8 mouse cellular contexts compared by ENCODE assay signal in genomic region chr2:117250001-117250510, GRCm38 (mm10). TPM values are rescaled to one million over a fixed set of nuclear protein-coding genes. Genes with fewer than 3 reads are reported as not detected.
DNase-seq lines count a peak whose midpoint lies in the region; ATAC-seq and TF ChIP-seq lines count a peak whose summit lies in the region.

No protein-coding gene starts in this region.

- H3K4me2 ChIP-seq in embryonic facial prominence, embryonic 15.5 days (replicated peaks): peak overlapping the region; percentile 73
- peak overlapping the region; percentile 92 for H3K4me2 ChIP-seq in hindbrain, postnatal 0 days (ENCODE audit: low read depth, low read length)
- peak overlapping the region; percentile 51 for H3K4me2 ChIP-seq in midbrain, embryonic 11.5 days

- peak overlapping the region; percentile 95 for H3K9ac ChIP-seq in embryonic facial prominence, embryonic 15.5 days
- peak overlapping the region; percentile 78 for H3K9ac ChIP-seq in hindbrain, postnatal 0 days (replicated peaks; ENCODE audit: low read length)
- H3K9ac ChIP-seq in midbrain, embryonic 11.5 days (ENCODE audit: low read length): peak overlapping the region; percentile 97

- WGBS in embryonic facial prominence, embryonic 15.5 days: under 1% methylated on average over 23 of the region's 24 CpGs
- 0% methylated on average over 24 of the region's 24 CpGs for WGBS in hindbrain, postnatal 0 days
- WGBS in midbrain, embryonic 11.5 days: under 1% methylated on average over 24 of the region's 24 CpGs

- no peak for TF ChIP-seq CTCF in E14TG2a.4 (conservative IDR thresholded peaks at IDR 0.05; ENCODE audit: low read length)
- TF ChIP-seq CTCF in hindbrain, postnatal 0 days (IDR thresholded peaks at IDR 0.05; ENCODE audit: low read depth): 0 out of 2 replicates have a peak, but pooled peaks have one; percentile 13

- no peaks in the 10 kb centered on the region for H3K27me3 ChIP-seq in E14TG2a.4 (ENCODE audit: insufficient read depth, low read length)
- H3K27me3 ChIP-seq in embryonic facial prominence, embryonic 15.5 days: no peaks in the 10 kb centered on the region
- H3K27me3 ChIP-seq in hindbrain, postnatal 0 days (ENCODE audit: insufficient read depth, low read length): no peaks in the 10 kb centered on the region
- no peaks in the 10 kb centered on the region for H3K27me3 ChIP-seq in midbrain, embryonic 11.5 days (ENCODE audit: control insufficient read depth, insufficient read depth, low read length)

- 0 out of 2 replicates have a peak, but pooled peaks cover 4% of the 10 kb centered on the region for H3K36me3 ChIP-seq in E14TG2a.4 (ENCODE audit: insufficient read depth, low read length)
- no peaks in the 10 kb centered on the region for H3K36me3 ChIP-seq in embryonic facial prominence, embryonic 15.5 days
- no peaks in the 10 kb centered on the region for H3K36me3 ChIP-seq in hindbrain, postnatal 0 days (ENCODE audit: insufficient read depth, low read length)
- no peaks in the 10 kb centered on the region for H3K36me3 ChIP-seq in midbrain, embryonic 11.5 days (ENCODE audit: control insufficient read depth, insufficient read depth, low read length)

- H3K9me3 ChIP-seq in E14TG2a.4 (ENCODE audit: low read length): no peaks in the 10 kb centered on the region
- no peaks in the 10 kb centered on the region for H3K9me3 ChIP-seq in embryonic facial prominence, embryonic 15.5 days (replicated peaks)
- H3K9me3 ChIP-seq in hindbrain, postnatal 0 days (ENCODE audit: low read length): no peaks in the 10 kb centered on the region
- H3K9me3 ChIP-seq in midbrain, embryonic 11.5 days (ENCODE audit: control insufficient read depth, low read length): no peaks in the 10 kb centered on the region

- peak; percentile 69 for ATAC-seq in embryonic facial prominence, embryonic 15.5 days (ENCODE audit: insufficient number of reproducible peaks, low FRiP score, low TSS enrichment, low read depth)
- ATAC-seq in hindbrain, postnatal 0 days: peak; percentile 68
- ATAC-seq in midbrain, embryonic 11.5 days (ENCODE audit: low FRiP score): peak; percentile 80

- peak overlapping the region; percentile 90 for H3K27ac ChIP-seq in embryonic facial prominence, embryonic 15.5 days (replicated peaks)
- peak overlapping the region; percentile 80 for H3K27ac ChIP-seq in hindbrain, postnatal 0 days
- peak overlapping the region; percentile 87 for H3K27ac ChIP-seq in midbrain, embryonic 11.5 days (ENCODE audit: low read depth, low read length)

- peaks cover 29% of the 10 kb centered on the region for H3K4me1 ChIP-seq in E14TG2a.4 (replicated peaks; ENCODE audit: low read depth, low read length)
- H3K4me1 ChIP-seq in embryonic facial prominence, embryonic 15.5 days: 0 out of 2 replicates have a peak, but pooled peaks cover 9% of the 10 kb centered on the region
- H3K4me1 ChIP-seq in hindbrain, postnatal 0 days (ENCODE audit: insufficient read depth, low read length): peaks cover 7% of the 10 kb centered on the region; the same call in 1 of the 2 replicates
- H3K4me1 ChIP-seq in midbrain, embryonic 11.5 days (ENCODE audit: control insufficient read depth, insufficient read depth, low read length): peaks cover 7% of the 10 kb centered on the region

- H3K4me3 ChIP-seq in E14TG2a.4 (replicated peaks; ENCODE audit: low read length): peak overlapping the region; percentile 89
- H3K4me3 ChIP-seq in embryonic facial prominence, embryonic 15.5 days (replicated peaks): peak overlapping the region; percentile 92
- H3K4me3 ChIP-seq in hindbrain, postnatal 0 days (ENCODE audit: low read length): peak overlapping the region; percentile 81
- peak overlapping the region; percentile 84 for H3K4me3 ChIP-seq in midbrain, embryonic 11.5 days (ENCODE audit: low read depth, low read length)

- DNase-seq in kidney, adult 9 months: peak; percentile 27
- DNase-seq in kidney, postnatal 14 days: no peak
- peak; percentile 39 for DNase-seq in hindbrain, postnatal 0 days (ENCODE audit: low spot score)
- DNase-seq in midbrain, embryonic 11.5 days (ENCODE audit: low spot score, missing footprints): no peak
- no peak for DNase-seq in adrenal gland, adult 2 months
- no peak for DNase-seq in ovary, postnatal 14 days (ENCODE audit: low spot score)

RNA-seq across cellular contexts. Expression of gene Fam98b, which starts 0.5 kb away (rescaled TPM):
- 10.8 and 12.3 TPM in 2 replicates for polyA plus RNA-seq in embryonic facial prominence, embryonic 15.5 days (2015; fragmentation: Nextera tagmentation; extraction: Ambion mirVana)
- 5.2 and 6.3 TPM in 2 replicates for total RNA-seq in hindbrain, postnatal 0 days (2014; rRNA removed)
- 11.5 and 14.9 TPM in 2 replicates for polyA plus RNA-seq in hindbrain, postnatal 0 days (2015; fragmentation: Nextera tagmentation; extraction: Ambion mirVana)
- polyA plus RNA-seq in midbrain, embryonic 11.5 days (2014; fragmentation: Nextera tagmentation; extraction: Ambion mirVana): 8.3 and 9.1 TPM in 2 replicates
- total RNA-seq in adrenal gland, adult 2 months (2021): 10 to 100 TPM; 34.0 to 44.7 TPM
- 2.1 and 3.1 TPM in 2 replicates for polyA plus RNA-seq in adrenal gland, adult 2 months (2012; rRNA removed)

Comparison
In these comparisons a context has a peak if more than half of its experiments do, and no peak if none do; other contexts are left out.
1. DNase-seq: peak in kidney, adult 9 months (single experiment) and hindbrain, postnatal 0 days (single experiment); none in kidney, postnatal 14 days (single experiment), midbrain, embryonic 11.5 days (single experiment), adrenal gland, adult 2 months (single experiment) and ovary, postnatal 14 days (single experiment).
2. Peak in every context shown above with its lines, with median percentiles within 50 percentile points of each other: H3K4me3 ChIP-seq, ATAC-seq, H3K27ac ChIP-seq, H3K4me2 ChIP-seq and H3K9ac ChIP-seq.